Mouse (Mus musculus): ENCODE measurements around the gene Med12l. TPM values are rescaled to one million over a fixed set of nuclear protein-coding genes. Genes with fewer than 3 reads are reported as not detected.

The Med12l gene
- total RNA-seq, 1 experiment from 2014 or later = 10.6 TPM

- peak; percentile 76 to 82 for ATAC-seq (replicated peaks in 1 of 2; ENCODE audit: insufficient read depth in 1 of 2, low FRiP score in 2 of 2, low TSS enrichment in 1 of 2, low read depth in 1 of 2, poor library complexity in 2 of 2, severe bottlenecking in 2 of 2)
Measured at GRCm38 (mm10) chr3:59228730-59229551, 223.3 kb downstream of the Med12l start.

- no peak for ATAC-seq (replicated peaks in 1 of 2; ENCODE audit: insufficient read depth in 1 of 2, low FRiP score in 2 of 2, low TSS enrichment in 1 of 2, low read depth in 1 of 2, poor library complexity in 2 of 2, severe bottlenecking in 2 of 2)
Measured at GRCm38 (mm10) chr3:59230912-59231311, 225.3 kb downstream of the Med12l start.

- peak; percentile 65 to 83 for ATAC-seq (replicated peaks in 1 of 2; ENCODE audit: insufficient read depth in 1 of 2, low FRiP score in 2 of 2, low TSS enrichment in 1 of 2, low read depth in 1 of 2, poor library complexity in 2 of 2, severe bottlenecking in 2 of 2)
Measured at GRCm38 (mm10) chr3:59234878-59235277, 229.3 kb downstream of the Med12l start.

- no peak for ATAC-seq (replicated peaks in 1 of 2; ENCODE audit: insufficient read depth in 1 of 2, low FRiP score in 2 of 2, low TSS enrichment in 1 of 2, low read depth in 1 of 2, poor library complexity in 2 of 2, severe bottlenecking in 2 of 2)
Measured at GRCm38 (mm10) chr3:59243384-59243783, 237.8 kb downstream of the Med12l start.

- no peak for ATAC-seq (replicated peaks in 1 of 2; ENCODE audit: insufficient read depth in 1 of 2, low FRiP score in 2 of 2, low TSS enrichment in 1 of 2, low read depth in 1 of 2, poor library complexity in 2 of 2, severe bottlenecking in 2 of 2)
Measured at GRCm38 (mm10) chr3:59248031-59248430, 242.4 kb downstream of the Med12l start.

GRCm38 (mm10) chr3:59250454-59250853 is 244.8 kb downstream of the Med12l start:
- no peak for ATAC-seq (replicated peaks in 1 of 2; ENCODE audit: insufficient read depth in 1 of 2, low FRiP score in 2 of 2, low TSS enrichment in 1 of 2, low read depth in 1 of 2, poor library complexity in 2 of 2, severe bottlenecking in 2 of 2)

- ATAC-seq (replicated peaks in 1 of 2; ENCODE audit: insufficient read depth in 1 of 2, low FRiP score in 2 of 2, low TSS enrichment in 1 of 2, low read depth in 1 of 2, poor library complexity in 2 of 2, severe bottlenecking in 2 of 2) = no peak
Measured at GRCm38 (mm10) chr3:59257740-59258664, 252.4 kb downstream of the Med12l start.

- ATAC-seq (replicated peaks in 1 of 2; ENCODE audit: insufficient read depth in 1 of 2, low FRiP score in 2 of 2, low TSS enrichment in 1 of 2, low read depth in 1 of 2, poor library complexity in 2 of 2, severe bottlenecking in 2 of 2) = peak; percentile 92 to 93
Measured at GRCm38 (mm10) chr3:59260745-59261144, 255.1 kb downstream of the Med12l start.

GRCm38 (mm10) chr3:59261709-59262472 is 256.3 kb downstream of the Med12l start:
- no peak for ATAC-seq (replicated peaks in 1 of 2; ENCODE audit: insufficient read depth in 1 of 2, low FRiP score in 2 of 2, low TSS enrichment in 1 of 2, low read depth in 1 of 2, poor library complexity in 2 of 2, severe bottlenecking in 2 of 2)

- ATAC-seq (replicated peaks in 1 of 2; ENCODE audit: insufficient read depth in 1 of 2, low FRiP score in 2 of 2, low TSS enrichment in 1 of 2, low read depth in 1 of 2, poor library complexity in 2 of 2, severe bottlenecking in 2 of 2) = no peak
Measured at GRCm38 (mm10) chr3:59262704-59263103, 257.1 kb downstream of the Med12l start, which contains the start of gene P2ry12. Gene P2ry12 (minus strand): TSS chr3:59262871.

- no peak for ATAC-seq (replicated peaks in 1 of 2; ENCODE audit: insufficient read depth in 1 of 2, low FRiP score in 2 of 2, low TSS enrichment in 1 of 2, low read depth in 1 of 2, poor library complexity in 2 of 2, severe bottlenecking in 2 of 2)
Measured at GRCm38 (mm10) chr3:59263417-59263816, 257.8 kb downstream of the Med12l start.

- no peak; a peak in 1 of 4 replicates for ATAC-seq (replicated peaks in 1 of 2; ENCODE audit: insufficient read depth in 1 of 2, low FRiP score in 2 of 2, low TSS enrichment in 1 of 2, low read depth in 1 of 2, poor library complexity in 2 of 2, severe bottlenecking in 2 of 2)
Measured at GRCm38 (mm10) chr3:59263988-59264387, 258.4 kb downstream of the Med12l start.

- no peak for ATAC-seq (replicated peaks in 1 of 2; ENCODE audit: insufficient read depth in 1 of 2, low FRiP score in 2 of 2, low TSS enrichment in 1 of 2, low read depth in 1 of 2, poor library complexity in 2 of 2, severe bottlenecking in 2 of 2)
Measured at GRCm38 (mm10) chr3:59270811-59271210, 265.2 kb downstream of the Med12l start.

GRCm38 (mm10) chr3:59277502-59278253 is 272.1 kb downstream of the Med12l start:
- no peak for ATAC-seq (replicated peaks in 1 of 2; ENCODE audit: insufficient read depth in 1 of 2, low FRiP score in 2 of 2, low TSS enrichment in 1 of 2, low read depth in 1 of 2, poor library complexity in 2 of 2, severe bottlenecking in 2 of 2)

- no peak for ATAC-seq (replicated peaks in 1 of 2; ENCODE audit: insufficient read depth in 1 of 2, low FRiP score in 2 of 2, low TSS enrichment in 1 of 2, low read depth in 1 of 2, poor library complexity in 2 of 2, severe bottlenecking in 2 of 2)
Measured at GRCm38 (mm10) chr3:59278254-59278533, 272.6 kb downstream of the Med12l start.

GRCm38 (mm10) chr3:59278620-59279019 is 273.0 kb downstream of the Med12l start:
- no peak for ATAC-seq (replicated peaks in 1 of 2; ENCODE audit: insufficient read depth in 1 of 2, low FRiP score in 2 of 2, low TSS enrichment in 1 of 2, low read depth in 1 of 2, poor library complexity in 2 of 2, severe bottlenecking in 2 of 2)

- ATAC-seq (replicated peaks in 1 of 2; ENCODE audit: insufficient read depth in 1 of 2, low FRiP score in 2 of 2, low TSS enrichment in 1 of 2, low read depth in 1 of 2, poor library complexity in 2 of 2, severe bottlenecking in 2 of 2) = no peak
Measured at GRCm38 (mm10) chr3:59290551-59290950, 284.9 kb downstream of the Med12l start.
